Mouse (Mus musculus) olfactory bulb, adult 2 months (tissue): ENCODE results near the gene Nebl. TPM values are rescaled to one million over a fixed set of nuclear protein-coding genes. Genes with fewer than 3 reads are reported as not detected.

Source experiments
- H3K27ac ChIP-seq: fragments of 200-500 bp; 2 replicates; pipeline ENCODE4 v1.5.1; 2012; ENCODE audit warnings: low read depth, low read length; ENCODE audit not compliant: insufficient read depth
- H3K4me1 ChIP-seq: fragments of 200-500 bp; 2 replicates; pipeline ENCODE4 v1.6.1; 2012; ENCODE audit warnings: low read length; ENCODE audit not compliant: control insufficient read depth, insufficient read depth
- H3K4me3 ChIP-seq: fragments of 200-500 bp; 2 replicates; pipeline ENCODE4 v1.5.1; 2012; ENCODE audit warnings: mild to moderate bottlenecking, low read depth, low read length, moderate library complexity; ENCODE audit not compliant: insufficient read depth
- CTCF ChIP-seq: fragments of 200-500 bp; IDR thresholded peaks from 2 replicates; pipeline ENCODE4 v1.5.1; 2012; ENCODE audit warnings: low read depth, mild to moderate bottlenecking, low read length, moderate library complexity; ENCODE audit not compliant: insufficient read depth
- POLR2A ChIP-seq: fragments of 200-500 bp; IDR thresholded peaks from 2 replicates; pipeline ENCODE4 v1.6.1; 2012; ENCODE audit warnings: mild to moderate bottlenecking, low read depth, low read length, moderate library complexity; ENCODE audit not compliant: insufficient read depth
- WGBS: fragments of 180-500 bp; shearing (Covaris S2); methylation state at CpG from one replicate; pipeline ENCODE4 v1.1.7; 2018; 5-methylcytosine and 5-hydroxymethylcytosine counted together
- polyA plus RNA-seq: library from polyadenylated mRNA; stranded (reverse); fragments of >200 nt; gene quantifications from 2 replicates; pipeline ENCODE4 v1.2.4, GENCODE M21; 2012; ENCODE audit warnings: low replicate concordance; ENCODE audit not compliant: missing spikeins, insufficient read depth, insufficient read length

Nebl gene
- polyA plus RNA-seq, 1 experiment = 392 TPM

GRCm38 (mm10) chr2:17415347-17415746 lies 315.9 kb downstream of the Nebl start:
- Histone ChIP-seq H3K4me1 (no peaks in the 10 kb centered on the region), H3K4me3 (no peak overlapping the region), H3K27ac (no peak overlapping the region)
- 17% methylated on average over 4 of the region's 4 CpGs for WGBS
- no peak for TF ChIP-seq CTCF
- TF ChIP-seq POLR2A = no peak

- 95% methylated on average over 2 of the region's 2 CpGs for whole genome bisulfite sequencing
- no peak overlapping the region for H3K27ac ChIP-seq
- TF ChIP-seq CTCF = no peak
- no peak for TF ChIP-seq POLR2A
- H3K4me3 ChIP-seq = no peak overlapping the region
- H3K4me1 ChIP-seq = no peaks in the 10 kb centered on the region
These were observed 316.9 kb downstream of the Nebl start for GRCm38 (mm10) chr2:17414324-17414723.

- TF ChIP-seq POLR2A (no peak), CTCF (no peak)
- 77% methylated on average over 8 of the region's 8 CpGs for WGBS
- Histone ChIP-seq H3K4me3 (no peak overlapping the region), H3K4me1 (no peaks in the 10 kb centered on the region), H3K27ac (no peak overlapping the region)
These were observed 317.6 kb downstream of the Nebl start for GRCm38 (mm10) chr2:17413496-17414268.

- TF ChIP-seq CTCF (no peak), POLR2A (no peak)
- Histone ChIP-seq H3K4me1 (no peaks in the 10 kb centered on the region), H3K27ac (no peak overlapping the region), H3K4me3 (no peak overlapping the region)
- WGBS = 92% methylated on average over 5 of the region's 5 CpGs
These were observed 322.0 kb downstream of the Nebl start for GRCm38 (mm10) chr2:17409276-17409675.

DNA sequence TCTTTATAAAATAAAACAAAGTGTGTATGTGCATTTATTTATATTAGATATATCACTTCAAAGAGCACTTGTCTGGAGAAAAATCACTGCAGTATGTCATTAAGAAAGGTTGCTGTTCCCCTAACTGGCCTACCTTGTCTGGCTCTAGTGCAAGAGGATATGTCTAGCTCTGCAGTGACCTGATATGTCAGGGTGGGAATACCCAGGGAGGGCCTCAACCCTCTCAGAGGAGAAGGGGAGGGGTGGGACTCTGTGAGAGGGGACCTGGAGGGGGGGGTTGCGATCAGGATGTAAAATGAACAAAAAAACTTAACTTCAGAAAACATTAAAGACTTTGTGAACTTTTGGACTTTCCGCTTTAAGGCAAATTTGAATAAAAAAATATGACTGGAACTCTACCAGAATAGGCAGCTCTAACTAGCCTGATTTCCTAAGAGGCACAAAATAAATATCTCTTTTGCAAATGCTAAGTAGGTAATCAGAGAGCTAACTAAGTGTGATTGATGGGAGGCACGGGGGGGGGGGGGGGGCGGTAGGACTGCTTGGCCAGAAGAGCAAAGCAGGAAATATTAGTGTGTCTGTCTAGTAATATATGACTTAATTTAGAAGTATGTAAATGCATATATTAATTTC lies 325.2 kb downstream of the Nebl start:
- WGBS = 79% methylated on average over 4 of the region's 4 CpGs
- H3K27ac ChIP-seq = no peak overlapping the region
- no peak overlapping the region for H3K4me3 ChIP-seq
- TF ChIP-seq CTCF (no peak), POLR2A (no peak)
- H3K4me1 ChIP-seq = no peaks in the 10 kb centered on the region

GRCm38 (mm10) chr2:17402511-17402910 lies 328.8 kb downstream of the Nebl start:
- TF ChIP-seq POLR2A (no peak), CTCF (no peak)
- no peak overlapping the region for H3K27ac ChIP-seq
- no peaks in the 10 kb centered on the region for H3K4me1 ChIP-seq
- no peak overlapping the region for H3K4me3 ChIP-seq
- 71% methylated on average over 4 of the region's 4 CpGs for WGBS

DNA sequence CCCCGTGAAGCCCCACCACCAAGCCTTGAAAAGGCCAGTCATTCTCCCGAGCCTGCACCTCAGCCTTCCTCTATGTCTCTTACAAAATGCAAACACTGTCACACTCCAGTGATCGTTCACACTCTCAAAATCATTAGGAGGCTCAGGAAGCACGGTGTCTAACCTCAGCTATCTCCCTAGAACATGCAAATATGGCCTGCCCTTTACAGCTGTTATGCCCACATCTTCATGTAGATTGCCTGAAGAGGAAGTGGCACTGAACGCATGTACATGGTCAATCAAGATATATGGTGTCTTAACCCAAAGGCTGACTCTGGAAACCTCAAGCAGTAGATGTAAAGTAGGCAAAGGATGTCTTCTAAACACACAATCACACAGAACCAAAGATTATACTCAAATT lies 335.0 kb downstream of the Nebl start:
- TF ChIP-seq POLR2A = no peak
- no peak for TF ChIP-seq CTCF
- Histone ChIP-seq H3K4me1 (no peaks in the 10 kb centered on the region), H3K27ac (no peak overlapping the region), H3K4me3 (no peak overlapping the region)
- 90% methylated on average over 5 of the region's 5 CpGs for WGBS

- no peak for TF ChIP-seq POLR2A
- TF ChIP-seq CTCF = no peak
- WGBS = 88% methylated on average over 5 of the region's 5 CpGs
- no peaks in the 10 kb centered on the region for H3K4me1 ChIP-seq
- H3K27ac ChIP-seq = no peak overlapping the region
- no peak overlapping the region for H3K4me3 ChIP-seq
These were observed 339.9 kb downstream of the Nebl start for GRCm38 (mm10) chr2:17391389-17391788.

GRCm38 (mm10) chr2:17390513-17391200 lies 340.6 kb downstream of the Nebl start:
- H3K27ac ChIP-seq = no peak overlapping the region
- no peak overlapping the region for H3K4me3 ChIP-seq
- 89% methylated on average over 7 of the region's 7 CpGs for WGBS
- H3K4me1 ChIP-seq = no peaks in the 10 kb centered on the region
- TF ChIP-seq POLR2A = no peak
- no peak for TF ChIP-seq CTCF
